Mouse (Mus musculus): ENCODE measurements around the gene Tet1. TPM values are rescaled to one million over a fixed set of nuclear protein-coding genes. Genes with fewer than 3 reads are reported as not detected.

The Tet1 gene
- polyA plus RNA-seq, 1 experiment from 2014 or later = 20.5 TPM

- Histone ChIP-seq H3K4me2 (ENCODE audit: low read depth, low read length) (no peak overlapping the region; the same call in 1 of the 2 replicates), H3K9me3 (replicated peaks; ENCODE audit: control insufficient read depth, low read length) (no peaks in the 10 kb centered on the region), H3K4me3 (replicated peaks; ENCODE audit: low read length) (no peak overlapping the region)
Observed at GRCm38 (mm10) chr10:62883933-62884372, 24.8 kb downstream of the Tet1 start.

GRCm38 (mm10) chr10:62881211-62881610, 27.6 kb downstream of the Tet1 start:
- Histone ChIP-seq H3K36me3 (ENCODE audit: control insufficient read depth, insufficient read depth, low read length) (no peaks in the 10 kb centered on the region), H3K9me3 (replicated peaks; ENCODE audit: control insufficient read depth, low read length) (no peaks in the 10 kb centered on the region), H3K4me1 (ENCODE audit: control insufficient read depth, insufficient read depth, low read length) (no peaks in the 10 kb centered on the region), H3K4me3 (replicated peaks; ENCODE audit: low read length) (no peak overlapping the region), H3K9ac (ENCODE audit: low read length) (no peak overlapping the region), H3K4me2 (ENCODE audit: low read depth, low read length) (no peak overlapping the region), H3K27ac (ENCODE audit: low read length) (no peak overlapping the region), H3K27me3 (ENCODE audit: control insufficient read depth, insufficient read depth, low read length) (no peaks in the 10 kb centered on the region)
- no peak for ATAC-seq (ENCODE audit: insufficient read depth, low FRiP score)
- 52% methylated on average over 5 of the region's 5 CpGs for WGBS

More at GRCm38 (mm10) chr10:62883933-62884372, 24.8 kb downstream of the Tet1 start:
- Histone ChIP-seq H3K9ac (ENCODE audit: low read length) (no peak overlapping the region), H3K27me3 (ENCODE audit: control insufficient read depth, insufficient read depth, low read length) (no peaks in the 10 kb centered on the region), H3K36me3 (ENCODE audit: control insufficient read depth, insufficient read depth, low read length) (no peaks in the 10 kb centered on the region), H3K27ac (ENCODE audit: low read length) (no peak overlapping the region), H3K4me1 (ENCODE audit: control insufficient read depth, insufficient read depth, low read length) (no peaks in the 10 kb centered on the region)
- no peak for ATAC-seq (ENCODE audit: insufficient read depth, low FRiP score)
- WGBS = 25% methylated on average over 9 of the region's 9 CpGs

GRCm38 (mm10) chr10:62878056-62878455, 30.7 kb downstream of the Tet1 start:
- Histone ChIP-seq H3K27me3 (ENCODE audit: control insufficient read depth, insufficient read depth, low read length) (no peaks in the 10 kb centered on the region), H3K9ac (ENCODE audit: low read length) (no peak overlapping the region), H3K36me3 (ENCODE audit: control insufficient read depth, insufficient read depth, low read length) (no peaks in the 10 kb centered on the region), H3K4me1 (ENCODE audit: control insufficient read depth, insufficient read depth, low read length) (no peaks in the 10 kb centered on the region), H3K27ac (ENCODE audit: low read length) (no peak overlapping the region), H3K9me3 (replicated peaks; ENCODE audit: control insufficient read depth, low read length) (no peaks in the 10 kb centered on the region), H3K4me2 (ENCODE audit: low read depth, low read length) (no peak overlapping the region), H3K4me3 (replicated peaks; ENCODE audit: low read length) (no peak overlapping the region)
- ATAC-seq (ENCODE audit: insufficient read depth, low FRiP score) = no peak
- WGBS = 82% methylated on average over 13 of the region's 13 CpGs

- H3K4me1 ChIP-seq (ENCODE audit: control insufficient read depth, insufficient read depth, low read length) = no peaks in the 10 kb centered on the region
- no peaks in the 10 kb centered on the region for H3K36me3 ChIP-seq (ENCODE audit: control insufficient read depth, insufficient read depth, low read length)
- WGBS = 83% methylated on average over 4 of the region's 4 CpGs
- ATAC-seq (ENCODE audit: insufficient read depth, low FRiP score) = no peak
- no peak overlapping the region for H3K4me3 ChIP-seq (replicated peaks; ENCODE audit: low read length)
- H3K4me2 ChIP-seq (ENCODE audit: low read depth, low read length) = no peak overlapping the region
- no peaks in the 10 kb centered on the region for H3K27me3 ChIP-seq (ENCODE audit: control insufficient read depth, insufficient read depth, low read length)
- no peak overlapping the region for H3K9ac ChIP-seq (ENCODE audit: low read length)
- H3K27ac ChIP-seq (ENCODE audit: low read length) = no peak overlapping the region
- no peaks in the 10 kb centered on the region for H3K9me3 ChIP-seq (replicated peaks; ENCODE audit: control insufficient read depth, low read length)
Observed at GRCm38 (mm10) chr10:62875565-62875964, 33.2 kb downstream of the Tet1 start.

- Histone ChIP-seq H3K9me3 (replicated peaks; ENCODE audit: control insufficient read depth, low read length) (no peaks in the 10 kb centered on the region), H3K4me1 (ENCODE audit: control insufficient read depth, insufficient read depth, low read length) (no peaks in the 10 kb centered on the region), H3K4me2 (ENCODE audit: low read depth, low read length) (no peak overlapping the region), H3K36me3 (ENCODE audit: control insufficient read depth, insufficient read depth, low read length) (no peaks in the 10 kb centered on the region), H3K9ac (ENCODE audit: low read length) (no peak overlapping the region), H3K27ac (ENCODE audit: low read length) (no peak overlapping the region), H3K4me3 (replicated peaks; ENCODE audit: low read length) (no peak overlapping the region), H3K27me3 (ENCODE audit: control insufficient read depth, insufficient read depth, low read length) (no peaks in the 10 kb centered on the region)
- 80% methylated on average over 4 of the region's 4 CpGs for WGBS
- no peak for ATAC-seq (ENCODE audit: insufficient read depth, low FRiP score)
Observed at GRCm38 (mm10) chr10:62874828-62875227, 34.0 kb downstream of the Tet1 start.

- 30% methylated on average over 11 of the region's 11 CpGs for WGBS
- Histone ChIP-seq H3K9ac (ENCODE audit: low read length) (peak overlapping the region; percentile 81), H3K4me2 (ENCODE audit: low read depth, low read length) (peak overlapping the region; percentile 87), H3K4me1 (ENCODE audit: control insufficient read depth, insufficient read depth, low read length) (peaks cover 15% of the 10 kb centered on the region), H3K4me3 (replicated peaks; ENCODE audit: low read length) (peak overlapping the region; percentile 59), H3K36me3 (ENCODE audit: control insufficient read depth, insufficient read depth, low read length) (no peaks in the 10 kb centered on the region), H3K27ac (ENCODE audit: low read length) (peak overlapping the region; percentile 76; the same call in 1 of the 2 replicates), H3K9me3 (replicated peaks; ENCODE audit: control insufficient read depth, low read length) (0 out of 2 replicates have a peak, but pooled peaks cover 3% of the 10 kb centered on the region), H3K27me3 (ENCODE audit: control insufficient read depth, insufficient read depth, low read length) (no peaks in the 10 kb centered on the region)
- ATAC-seq (ENCODE audit: insufficient read depth, low FRiP score) = 0 out of 2 replicates have a peak, but pooled peaks have one; percentile 22
Observed at GRCm38 (mm10) chr10:62866035-62866791, 42.6 kb downstream of the Tet1 start.

GRCm38 (mm10) chr10:62865167-62866034, 43.4 kb downstream of the Tet1 start:
- peak overlapping the region; percentile 59 for H3K4me3 ChIP-seq (replicated peaks; ENCODE audit: low read length)
- H3K36me3 ChIP-seq (ENCODE audit: control insufficient read depth, insufficient read depth, low read length) = no peaks in the 10 kb centered on the region
- H3K27ac ChIP-seq (ENCODE audit: low read length) = peak overlapping the region; percentile 76
- H3K4me2 ChIP-seq (ENCODE audit: low read depth, low read length) = peak overlapping the region; percentile 87
- 0 out of 2 replicates have a peak, but pooled peaks cover 3% of the 10 kb centered on the region for H3K9me3 ChIP-seq (replicated peaks; ENCODE audit: control insufficient read depth, low read length)
- H3K27me3 ChIP-seq (ENCODE audit: control insufficient read depth, insufficient read depth, low read length) = no peaks in the 10 kb centered on the region
- peak; percentile 90 for ATAC-seq (ENCODE audit: insufficient read depth, low FRiP score)
- under 1% methylated on average over 28 of the region's 28 CpGs for WGBS
- H3K4me1 ChIP-seq (ENCODE audit: control insufficient read depth, insufficient read depth, low read length) = peaks cover 15% of the 10 kb centered on the region
- peak overlapping the region; percentile 81 for H3K9ac ChIP-seq (ENCODE audit: low read length)

GRCm38 (mm10) chr10:62863563-62863962, 45.2 kb downstream of the Tet1 start:
- peak overlapping the region; percentile 48 for H3K9ac ChIP-seq (ENCODE audit: low read length)
- H3K4me1 ChIP-seq (ENCODE audit: control insufficient read depth, insufficient read depth, low read length) = peaks cover 15% of the 10 kb centered on the region
- no peak overlapping the region for H3K27ac ChIP-seq (ENCODE audit: low read length)
- 50% methylated on average over 3 of the region's 3 CpGs for WGBS
- H3K4me3 ChIP-seq (replicated peaks; ENCODE audit: low read length) = peak overlapping the region; percentile 25
- no peaks in the 10 kb centered on the region for H3K36me3 ChIP-seq (ENCODE audit: control insufficient read depth, insufficient read depth, low read length)
- H3K9me3 ChIP-seq (replicated peaks; ENCODE audit: control insufficient read depth, low read length) = 0 out of 2 replicates have a peak, but pooled peaks cover 3% of the 10 kb centered on the region
- H3K4me2 ChIP-seq (ENCODE audit: low read depth, low read length) = peak overlapping the region; percentile 87
- ATAC-seq (ENCODE audit: insufficient read depth, low FRiP score) = no peak
- no peaks in the 10 kb centered on the region for H3K27me3 ChIP-seq (ENCODE audit: control insufficient read depth, insufficient read depth, low read length)

- no peak for ATAC-seq (ENCODE audit: insufficient read depth, low FRiP score)
- WGBS = 89% methylated on average over 1 of the region's 1 CpGs
- Histone ChIP-seq H3K4me3 (replicated peaks; ENCODE audit: low read length) (no peak overlapping the region), H3K27me3 (ENCODE audit: control insufficient read depth, insufficient read depth, low read length) (no peaks in the 10 kb centered on the region), H3K27ac (ENCODE audit: low read length) (no peak overlapping the region), H3K4me1 (ENCODE audit: control insufficient read depth, insufficient read depth, low read length) (peaks cover 15% of the 10 kb centered on the region), H3K4me2 (ENCODE audit: low read depth, low read length) (no peak overlapping the region), H3K9ac (ENCODE audit: low read length) (no peak overlapping the region), H3K9me3 (replicated peaks; ENCODE audit: control insufficient read depth, low read length) (0 out of 2 replicates have a peak, but pooled peaks cover 3% of the 10 kb centered on the region), H3K36me3 (ENCODE audit: control insufficient read depth, insufficient read depth, low read length) (no peaks in the 10 kb centered on the region)
Observed at GRCm38 (mm10) chr10:62862435-62862834, 46.4 kb downstream of the Tet1 start.

Data from stomach, embryonic 16.5 days (tissue).